Comparison of ENCODE assay signal across 8 mouse cellular contexts in the genomic region with DNA sequence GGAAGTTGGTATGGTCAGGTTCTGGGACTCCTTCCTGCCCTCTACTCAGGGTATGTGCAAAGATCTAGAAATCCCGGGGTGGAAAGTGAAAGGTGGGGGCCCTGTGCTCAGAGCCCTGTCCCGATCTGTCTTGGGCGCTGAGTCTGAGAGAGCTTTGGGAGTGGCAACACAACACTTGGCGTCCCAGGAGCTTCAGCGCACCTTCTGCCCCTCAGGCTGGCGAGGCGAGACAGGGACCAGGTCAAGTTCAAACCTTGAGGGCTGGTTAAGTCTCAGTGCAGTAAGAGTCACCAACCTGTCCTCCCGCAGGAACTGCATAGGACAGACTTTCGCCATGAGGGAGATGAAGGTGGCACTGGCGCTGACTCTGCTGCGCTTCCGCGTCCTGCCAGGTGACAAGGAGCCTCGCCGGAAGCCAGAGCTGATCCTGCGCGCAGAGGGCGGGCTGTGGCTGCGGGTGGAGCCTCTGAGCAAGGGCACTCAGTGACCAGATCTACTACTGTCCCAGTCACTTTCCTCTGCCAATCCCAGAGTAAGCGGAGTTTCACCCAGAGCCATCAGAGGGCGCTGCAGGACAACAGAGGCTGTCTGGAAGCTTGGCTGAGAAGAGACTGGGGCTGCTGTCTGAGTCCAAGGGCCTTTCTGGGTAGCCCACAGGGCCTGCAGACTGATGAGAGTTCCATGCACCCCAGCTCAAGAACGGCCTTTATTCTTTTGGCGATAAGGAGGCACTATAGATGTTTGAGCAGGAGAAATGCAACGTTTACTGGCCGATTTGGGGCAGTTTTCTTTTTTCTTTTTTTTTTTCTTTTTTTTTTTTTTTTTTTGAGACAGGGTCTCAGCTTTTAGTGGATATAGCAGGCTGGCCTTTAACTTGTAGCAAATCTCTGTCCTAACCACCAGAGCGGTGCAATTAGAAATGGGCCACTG. TPM values are rescaled to one million over a fixed set of nuclear protein-coding genes. Genes with fewer than 3 reads are reported as not detected.
DNase-seq lines count a peak whose midpoint lies in the region; ATAC-seq and TF ChIP-seq lines count a peak whose summit lies in the region.

No protein-coding gene starts in this region.

- intact Hi-C loops in gastrocnemius, adult 2 months (cut with DNase I): loop anchor here (1.0 kb wide), 1 partner anchor 152 kb away; no protein-coding TSS in a partner anchor
- intact Hi-C loops in left cerebral cortex, adult 2 months (cut with DNase I): loop anchor here (5.0 kb wide), 1 partner anchor 424 kb away; no protein-coding TSS in a partner anchor

- H3K4me1 ChIP-seq in hindbrain, postnatal 0 days (ENCODE audit: insufficient read depth, low read length): no peaks in the 10 kb centered on the region

- DNase-seq in gastrocnemius, adult 2 months: peak; percentile 89
- DNase-seq in hindbrain, postnatal 0 days (ENCODE audit: low spot score): peak; percentile 89
- DNase-seq in left cerebral cortex, adult 2 months (ENCODE audit: extremely low spot score in 1 of 2, low spot score in 2 of 2): peak; percentile 78 to 82
- peak; percentile 87 for DNase-seq in retina, postnatal 7 days (ENCODE audit: low read depth, low spot score)
- peak; percentile 74 for DNase-seq in urinary bladder, adult 2 months (ENCODE audit: low spot score)

- 20% methylated on average over 26 of the region's 26 CpGs for WGBS in hindbrain, postnatal 0 days
- WGBS in macrophage (ENCODE audit: missing documents): 27% methylated on average over 26 of the region's 26 CpGs

- peak; percentile 86 for TF ChIP-seq CTCF in gastrocnemius, adult 2 months (IDR thresholded peaks at IDR 0.05)
- TF ChIP-seq CTCF in hindbrain, postnatal 0 days (IDR thresholded peaks at IDR 0.05; ENCODE audit: low read depth): peak; percentile 92
- peak; percentile 81 for TF ChIP-seq CTCF in left cerebral cortex, adult 2 months (IDR thresholded peaks at IDR 0.05)

- H3K4me3 ChIP-seq in gastrocnemius, adult 2 months: peak overlapping the region; percentile 58
- H3K4me3 ChIP-seq in hindbrain, postnatal 0 days (ENCODE audit: low read length): peak overlapping the region; percentile 11; the same call in 1 of the 2 replicates
- H3K4me3 ChIP-seq in left cerebral cortex, adult 2 months: peak overlapping the region; percentile 7; the same call in 1 of the 2 replicates
- peak overlapping the region; percentile 14; the same call in 1 of the 2 replicates for H3K4me3 ChIP-seq in macrophage (ENCODE audit: inconsistent target)

- peaks cover 4% of the 10 kb centered on the region; the same call in 1 of the 2 replicates for H3K36me3 ChIP-seq in hindbrain, postnatal 0 days (ENCODE audit: insufficient read depth, low read length)
- H3K36me3 ChIP-seq in macrophage (ENCODE audit: inconsistent target): no peaks in the 10 kb centered on the region

- peak; percentile 79 for ATAC-seq in activated CD4-positive, CD25-positive, alpha-beta regulatory T cell, adult 4 months
- ATAC-seq in common myeloid progenitor, adult 5-6 weeks (replicated peaks; ENCODE audit: low read depth, poor library complexity, severe bottlenecking): peak; percentile 96
- ATAC-seq in hindbrain, postnatal 0 days: peak; percentile 88

- no peaks in the 10 kb centered on the region for H3K79me2 ChIP-seq in macrophage (ENCODE audit: inconsistent target)

- H3K9me3 ChIP-seq in hindbrain, postnatal 0 days (ENCODE audit: low read length): no peaks in the 10 kb centered on the region

- no peak overlapping the region for H3K9ac ChIP-seq in hindbrain, postnatal 0 days (replicated peaks; ENCODE audit: low read length)

- H3K27ac ChIP-seq in gastrocnemius, adult 2 months: peak overlapping the region; percentile 53; the same call in 1 of the 2 replicates
- no peak overlapping the region for H3K27ac ChIP-seq in hindbrain, postnatal 0 days
- no peak overlapping the region for H3K27ac ChIP-seq in left cerebral cortex, adult 2 months
- H3K27ac ChIP-seq in macrophage: no peak overlapping the region

- H3K4me2 ChIP-seq in hindbrain, postnatal 0 days (ENCODE audit: low read depth, low read length): peak overlapping the region; percentile 40

- no peaks in the 10 kb centered on the region for H3K27me3 ChIP-seq in hindbrain, postnatal 0 days (ENCODE audit: insufficient read depth, low read length)

RNA-seq across cellular contexts. Expression of a gene that starts 7.7 kb away (rescaled TPM):
- 1 to 10 TPM; 7.4 to 7.6 TPM for polyA plus RNA-seq in activated CD4-positive, CD25-positive, alpha-beta regulatory T cell, adult 4 months (2017; shearing (Covaris generic))
- total RNA-seq in common myeloid progenitor, adult 5-6 weeks (2017): 9.6 and 11.6 TPM in 2 replicates
- 1 to 10 TPM; 1.1 to 2.3 TPM for total RNA-seq in gastrocnemius, adult 2 months (2021)
- 10.5 and 20.3 TPM in 2 replicates for total RNA-seq in hindbrain, postnatal 0 days (2014; rRNA removed)
- polyA plus RNA-seq in hindbrain, postnatal 0 days (2015; fragmentation: Nextera tagmentation; extraction: Ambion mirVana): 14.3 and 16.0 TPM in 2 replicates
- total RNA-seq in left cerebral cortex, adult 2 months (2021): 1 to 10 TPM; 6.0 to 6.1 TPM
- total RNA-seq in macrophage (2018; cell fraction: chromatin; rRNA removed): 10 to 100 TPM in 21 of 26 experiments, 1 to 10 TPM in 5; 3.3 to 48.4 (median 31.2) TPM
- 10 to 100 TPM; 12.9 to 23.5 (median 18.3) TPM for total RNA-seq in macrophage (2018; cell fraction: cytosol; rRNA removed)
- 10 to 100 TPM in 25 of 26 experiments, 1 to 10 TPM in 1; 6.5 to 47.4 (median 24.3) TPM for total RNA-seq in macrophage (2018; cell fraction: nucleus; rRNA removed)
- polyA plus RNA-seq in macrophage (2018): 9.3 to 18.1 TPM (median 16.2 TPM) in 3 replicates
- polyA plus RNA-seq in urinary bladder, adult 2 months (2012; rRNA removed): 19.7 and 22.9 TPM in 2 replicates

RNA-seq across cellular contexts. Expression of a gene that starts 22.8 kb away (rescaled TPM):
- polyA plus RNA-seq in activated CD4-positive, CD25-positive, alpha-beta regulatory T cell, adult 4 months (2017; shearing (Covaris generic)): 1 to 10 TPM; 7.5 to 8.8 TPM
- 0.50 and 2.0 TPM in 2 replicates for total RNA-seq in common myeloid progenitor, adult 5-6 weeks (2017)
- 1 to 10 TPM; 1.5 to 2.2 TPM for total RNA-seq in gastrocnemius, adult 2 months (2021)
- total RNA-seq in hindbrain, postnatal 0 days (2014; rRNA removed): 8.6 and 21.8 TPM in 2 replicates
- polyA plus RNA-seq in hindbrain, postnatal 0 days (2015; fragmentation: Nextera tagmentation; extraction: Ambion mirVana): 10.5 and 11.5 TPM in 2 replicates
- 1 to 10 TPM; 3.6 to 5.1 TPM for total RNA-seq in left cerebral cortex, adult 2 months (2021)
- total RNA-seq in macrophage (2018; cell fraction: chromatin; rRNA removed): 10 to 100 TPM in 5 of 26 experiments, 1 to 10 TPM in 21; 1.4 to 15.2 (median 6.5) TPM
- 1 to 10 TPM in 22 of 26 experiments, under 1 TPM in 4; 0.67 to 2.8 (median 1.6) TPM for total RNA-seq in macrophage (2018; cell fraction: cytosol; rRNA removed)
- 10 to 100 TPM in 2 of 26 experiments, 1 to 10 TPM in 24; 1.4 to 12.4 (median 4.7) TPM for total RNA-seq in macrophage (2018; cell fraction: nucleus; rRNA removed)
- polyA plus RNA-seq in macrophage (2018): 1.8 to 2.3 TPM (median 1.9 TPM) in 3 replicates
- polyA plus RNA-seq in urinary bladder, adult 2 months (2012; rRNA removed): 13.5 and 13.6 TPM in 2 replicates

Comparison
In these comparisons a context has a peak if more than half of its experiments do, and no peak if none do; other contexts are left out.
1. H3K4me3 ChIP-seq: peak in every context shown above with its lines; median percentile 58 in gastrocnemius, adult 2 months; 14 in macrophage; 11 in hindbrain, postnatal 0 days; 7 in left cerebral cortex, adult 2 months.